Mouse (Mus musculus) cerebellum, postnatal 10 days (tissue): Measurements from ENCODE around the gene Fam217b.
A peak's percentile ranks its signal among the peaks of the same experiment; 100 is the strongest.

Experiments
- DNase-seq, 2 experiments: peaks; one replicate each; pipeline ENCODE4 v3.0.0; 2021; ENCODE audit warnings: mixed read lengths in 2 of 2

The Fam217b gene

GRCm38 (mm10) chr2:178414261-178415149 is at the start of gene Fam217b, which contains the start of gene Ppp1r3d:
TSS of gene Fam217b (plus strand) at chr2:178414524.
TSS of gene Ppp1r3d (minus strand) at chr2:178414472.
- DNase-seq = peak; percentile 69 to 72

- no peak for DNase-seq
These were observed 7.1 kb upstream of the Fam217b start, which contains the start of gene Sycp2 for GRCm38 (mm10) chr2:178407053-178407815. TSS of gene Sycp2 (minus strand) at chr2:178407685.

GRCm38 (mm10) chr2:178409024-178409423 is 5.3 kb upstream of the Fam217b start:
- no peak for DNase-seq

- DNase-seq = no peak
These were observed 4.0 kb upstream of the Fam217b start for GRCm38 (mm10) chr2:178410286-178410685.

- DNase-seq = peak in 1 of 2 experiments; percentile 22
These were observed 1.7 kb upstream of the Fam217b start for GRCm38 (mm10) chr2:178412598-178412997.

GRCm38 (mm10) chr2:178413081-178413480 is 1.2 kb upstream of the Fam217b start:
- DNase-seq = peak in 1 of 2 experiments; percentile 17

- DNase-seq = peak; percentile 57 to 59
These were observed 653 bp upstream of the Fam217b start for GRCm38 (mm10) chr2:178413481-178414260.

GRCm38 (mm10) chr2:178415150-178415448 is 775 bp downstream of the Fam217b start:
- DNase-seq = peak; percentile 64 to 82

GRCm38 (mm10) chr2:178416427-178416826 is 2.1 kb downstream of the Fam217b start:
- DNase-seq = no peak

- DNase-seq = peak; percentile 21 to 31
These were observed 2.6 kb downstream of the Fam217b start for GRCm38 (mm10) chr2:178416970-178417369.

- DNase-seq = no peak
These were observed 6.3 kb downstream of the Fam217b start for GRCm38 (mm10) chr2:178420576-178420975.

GRCm38 (mm10) chr2:178421603-178422002 is 7.3 kb downstream of the Fam217b start:
- no peak for DNase-seq

GRCm38 (mm10) chr2:178422186-178422585 is 7.9 kb downstream of the Fam217b start:
- no peak for DNase-seq

GRCm38 (mm10) chr2:178423223-178423622 is 8.9 kb downstream of the Fam217b start:
- no peak for DNase-seq

GRCm38 (mm10) chr2:178426229-178426628 is 11.9 kb downstream of the Fam217b start:
- DNase-seq = peak; percentile 55 to 65

- DNase-seq = no peak
These were observed 12.9 kb downstream of the Fam217b start for GRCm38 (mm10) chr2:178427181-178427580.

- no peak for DNase-seq
These were observed 13.9 kb downstream of the Fam217b start for GRCm38 (mm10) chr2:178428183-178428582.

- DNase-seq = no peak
These were observed 14.4 kb downstream of the Fam217b start for GRCm38 (mm10) chr2:178428676-178429075.

- no peak for DNase-seq
These were observed 15.1 kb downstream of the Fam217b start for GRCm38 (mm10) chr2:178429426-178429825.

- DNase-seq = no peak
These were observed 15.9 kb downstream of the Fam217b start, which contains the start of gene Cdh26 for GRCm38 (mm10) chr2:178430231-178430630. TSS of gene Cdh26 (plus strand) at chr2:178430531.

- no peak for DNase-seq
These were observed 19.2 kb downstream of the Fam217b start for GRCm38 (mm10) chr2:178433495-178433894.

GRCm38 (mm10) chr2:178433903-178434302 is 19.6 kb downstream of the Fam217b start:
- no peak for DNase-seq

- DNase-seq = no peak
These were observed 23.0 kb downstream of the Fam217b start for GRCm38 (mm10) chr2:178437311-178437710.
